Mouse (Mus musculus) midbrain, embryonic 14.5 days (tissue): ENCODE measurements around the gene Cnpy1. TPM values are rescaled to one million over a fixed set of nuclear protein-coding genes. Genes with fewer than 3 reads are reported as not detected.

Source experiments
- ATAC-seq: fragments of 200-750 bp; cut with Nextera tagmentation; 2 replicates; pipeline ENCODE4 v1.8.0; 2017; ENCODE audit warnings: moderate number of reproducible peaks, moderate library complexity; ENCODE audit not compliant: low FRiP score, low TSS enrichment
- DNase-seq: peaks from one replicate; pipeline ENCODE4 v3.0.0-alpha.2; 2015
- H3K27ac ChIP-seq: fragments of 300-500 bp; sonication (generic); replicated peaks from 2 replicates; pipeline ENCODE4 v1.5.1; 2014; ENCODE audit warnings: mild to moderate bottlenecking, low read depth, low read length, moderate library complexity
- H3K27me3 ChIP-seq: fragments of 300-500 bp; sonication (generic); 2 replicates; pipeline ENCODE4 v1.6.1; 2014; ENCODE audit warnings: low read length, control low read depth, mixed read lengths; ENCODE audit not compliant: control insufficient read depth, insufficient read depth
- H3K36me3 ChIP-seq: fragments of 300-500 bp; sonication (generic); 2 replicates; pipeline ENCODE4 v1.6.1; 2014; ENCODE audit warnings: low read length, control low read depth; ENCODE audit not compliant: control insufficient read depth, insufficient read depth
- H3K4me1 ChIP-seq: fragments of 300-500 bp; sonication (generic); 2 replicates; pipeline ENCODE4 v1.6.1; 2014; ENCODE audit warnings: mild to moderate bottlenecking, antibody characterized with exemption, low read length, control low read depth; ENCODE audit not compliant: control insufficient read depth, insufficient read depth
- H3K4me2 ChIP-seq: fragments of 300-500 bp; sonication (generic); 2 replicates; pipeline ENCODE4 v1.6.1; 2014; ENCODE audit warnings: mild to moderate bottlenecking, low read length, moderate library complexity
- H3K4me3 ChIP-seq: fragments of 300-500 bp; sonication (generic); replicated peaks from 2 replicates; pipeline ENCODE4 v1.5.1; 2014; ENCODE audit warnings: low read depth, low read length
- H3K9ac ChIP-seq: fragments of 300-500 bp; sonication (generic); replicated peaks from 2 replicates; pipeline ENCODE4 v1.6.1; 2014; ENCODE audit warnings: mild to moderate bottlenecking, low read length, moderate library complexity
- H3K9me3 ChIP-seq: fragments of 300-500 bp; sonication (generic); 2 replicates; pipeline ENCODE4 v1.6.1; 2016; ENCODE audit warnings: low read length, control low read depth, mixed read lengths; ENCODE audit not compliant: control insufficient read depth
- WGBS: fragments of 180-500 bp; shearing (Covaris S2); extraction: QIAGEN DNeasy Blood & Tissue Kit; methylation state at CpG from one replicate; pipeline ENCODE4 v1.1.7; 2014; 5-methylcytosine and 5-hydroxymethylcytosine counted together
- polyA plus RNA-seq: library from polyadenylated mRNA; unstranded; fragments of >200 nt; fragmentation: Nextera tagmentation; extraction: Ambion mirVana; gene quantifications from 2 replicates; pipeline ENCODE4 v1.2.1, GENCODE M21; 2014

Cnpy1 gene
- 67.4 and 99.4 TPM in 2 replicates for polyA plus RNA-seq

DNA sequence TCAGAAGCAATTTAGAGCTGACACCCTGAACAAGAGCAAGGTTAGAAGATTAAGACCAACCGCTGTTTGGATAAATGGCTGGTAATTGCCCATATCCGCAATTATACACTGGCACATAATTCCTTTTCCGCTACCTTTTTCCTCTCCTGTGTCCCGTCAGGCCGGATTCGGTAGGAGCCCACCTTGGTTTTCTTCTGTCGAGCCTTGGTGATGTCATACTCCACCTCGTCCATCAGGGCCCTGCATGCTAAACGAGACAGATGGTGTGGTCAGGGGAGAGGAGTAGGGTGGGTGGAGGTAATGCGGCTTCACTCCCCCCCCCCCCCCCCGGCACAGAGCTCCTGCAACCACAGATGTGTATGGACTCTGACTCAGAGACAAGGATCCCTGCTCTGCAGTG lies at the start of gene Cnpy1:
Gene Cnpy1 (minus strand): TSS at position 233 of the 400 bp plus-strand sequence.
- DNase-seq (no peak), ATAC-seq (no peak)
- H3K27ac ChIP-seq: no peak within 1 kb of the TSS
- H3K4me2 ChIP-seq: no peak within 1 kb of the TSS
- 42% methylated on average over 11 of the region's 11 CpGs for WGBS
- H3K9me3 ChIP-seq: no peaks in the 10 kb centered on the region
- H3K36me3 ChIP-seq: no peaks in the 10 kb centered on the region
- 0 out of 2 replicates have a peak, but pooled peaks cover 3% of the 10 kb centered on the region for H3K4me1 ChIP-seq
- H3K9ac ChIP-seq: no peak within 1 kb of the TSS
- H3K27me3 ChIP-seq: no peaks in the 10 kb centered on the region
- H3K4me3 ChIP-seq: no peak within 1 kb of the TSS

DNA sequence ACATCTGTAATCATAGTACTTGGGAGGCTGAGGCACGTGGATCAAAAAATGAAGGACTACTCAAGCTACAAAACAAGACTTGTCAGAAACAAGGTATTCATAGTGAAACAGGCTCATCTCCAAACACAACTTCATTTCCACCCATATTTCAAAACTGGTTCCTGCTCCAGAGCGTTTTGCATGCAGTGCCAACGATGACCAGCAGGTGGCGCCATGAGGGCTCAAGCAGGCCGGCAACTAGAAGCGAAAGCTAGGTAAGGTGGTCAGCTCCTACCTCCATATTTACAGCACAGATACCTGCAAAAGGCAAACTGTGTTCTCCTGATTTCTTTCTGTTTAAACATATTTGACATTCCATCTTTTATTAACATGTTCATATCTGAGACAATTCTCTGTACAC lies 48.4 kb upstream of the Cnpy1 start:
- Histone ChIP-seq H3K4me2 (no peak overlapping the region), H3K4me1 (no peaks in the 10 kb centered on the region), H3K36me3 (no peaks in the 10 kb centered on the region), H3K4me3 (no peak overlapping the region), H3K9me3 (no peaks in the 10 kb centered on the region), H3K27ac (no peak overlapping the region), H3K27me3 (no peaks in the 10 kb centered on the region), H3K9ac (no peak overlapping the region)
- ATAC-seq: no peak
- WGBS: 8% methylated on average over 6 of the region's 6 CpGs
- peak; percentile 89 for DNase-seq

DNA sequence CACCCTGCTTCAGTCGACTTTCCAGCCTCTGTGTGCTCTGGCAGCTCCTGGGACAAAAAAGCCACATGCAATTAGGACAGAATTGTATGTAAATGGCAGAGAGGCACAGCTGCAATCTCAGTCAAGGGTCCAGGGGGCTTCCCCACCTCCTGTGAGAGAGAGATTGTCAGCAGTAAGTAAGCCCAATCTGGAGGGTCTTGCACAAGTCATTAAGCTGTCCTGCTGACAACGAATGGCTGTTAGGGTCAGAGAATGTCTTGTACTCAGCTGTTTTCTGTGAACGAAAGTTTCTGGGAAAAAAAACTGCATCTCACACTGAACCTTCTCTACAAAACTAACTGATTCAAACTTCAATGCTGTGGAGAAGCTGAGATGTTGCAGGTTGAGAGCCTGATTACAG lies 46.7 kb upstream of the Cnpy1 start:
- no peaks in the 10 kb centered on the region for H3K27me3 ChIP-seq
- 42% methylated on average over 3 of the region's 3 CpGs for WGBS
- no peak for ATAC-seq
- no peak overlapping the region for H3K4me2 ChIP-seq
- H3K4me1 ChIP-seq: no peaks in the 10 kb centered on the region
- no peak overlapping the region for H3K4me3 ChIP-seq
- no peaks in the 10 kb centered on the region for H3K36me3 ChIP-seq
- DNase-seq: no peak
- no peak overlapping the region for H3K9ac ChIP-seq
- no peaks in the 10 kb centered on the region for H3K9me3 ChIP-seq
- no peak overlapping the region for H3K27ac ChIP-seq

- no peaks in the 10 kb centered on the region for H3K9me3 ChIP-seq
- H3K4me1 ChIP-seq: no peaks in the 10 kb centered on the region
- WGBS: 88% methylated on average over 5 of the region's 5 CpGs
- ATAC-seq: no peak
- H3K4me2 ChIP-seq: no peak overlapping the region
- H3K9ac ChIP-seq: no peak overlapping the region
- no peak for DNase-seq
- H3K4me3 ChIP-seq: no peak overlapping the region
- no peaks in the 10 kb centered on the region for H3K27me3 ChIP-seq
- no peaks in the 10 kb centered on the region for H3K36me3 ChIP-seq
- no peak overlapping the region for H3K27ac ChIP-seq
Observed at GRCm38 (mm10) chr5:28291118-28291850, 45.7 kb upstream of the Cnpy1 start.

DNA sequence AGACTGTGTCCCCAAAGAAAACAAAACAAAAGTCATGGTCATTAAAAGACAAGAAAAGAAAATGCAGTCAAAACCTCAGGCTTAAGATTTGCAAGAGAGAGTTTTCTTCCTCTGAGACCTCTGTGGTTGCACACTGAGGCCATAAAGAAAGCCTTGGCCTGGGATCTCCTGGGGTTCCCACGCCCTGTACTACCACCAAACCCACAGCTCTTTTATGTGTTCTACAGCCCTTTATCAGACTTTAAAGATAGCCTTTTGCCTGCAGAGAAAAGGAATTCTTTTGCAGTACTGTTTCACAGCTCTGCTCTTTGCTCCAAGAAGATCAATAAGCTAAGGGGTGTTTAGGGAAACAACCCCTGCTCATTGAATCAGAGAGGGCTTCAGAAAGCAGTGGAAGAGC lies 45.0 kb upstream of the Cnpy1 start:
- Histone ChIP-seq H3K4me1 (no peaks in the 10 kb centered on the region), H3K4me2 (no peak overlapping the region), H3K36me3 (no peaks in the 10 kb centered on the region), H3K9ac (no peak overlapping the region), H3K27me3 (no peaks in the 10 kb centered on the region), H3K9me3 (no peaks in the 10 kb centered on the region), H3K27ac (no peak overlapping the region), H3K4me3 (no peak overlapping the region)
- no peak for DNase-seq
- WGBS: 59% methylated on average over 1 of the region's 1 CpGs
- no peak for ATAC-seq

- H3K27me3 ChIP-seq: no peaks in the 10 kb centered on the region
- H3K4me3 ChIP-seq: no peak overlapping the region
- H3K9ac ChIP-seq: no peak overlapping the region
- WGBS: 48% methylated on average over 3 of the region's 3 CpGs
- ATAC-seq (no peak), DNase-seq (no peak)
- H3K9me3 ChIP-seq: no peaks in the 10 kb centered on the region
- no peaks in the 10 kb centered on the region for H3K36me3 ChIP-seq
- no peak overlapping the region for H3K27ac ChIP-seq
- no peak overlapping the region for H3K4me2 ChIP-seq
- no peaks in the 10 kb centered on the region for H3K4me1 ChIP-seq
Observed at GRCm38 (mm10) chr5:28289111-28289510, 43.5 kb upstream of the Cnpy1 start.

DNA sequence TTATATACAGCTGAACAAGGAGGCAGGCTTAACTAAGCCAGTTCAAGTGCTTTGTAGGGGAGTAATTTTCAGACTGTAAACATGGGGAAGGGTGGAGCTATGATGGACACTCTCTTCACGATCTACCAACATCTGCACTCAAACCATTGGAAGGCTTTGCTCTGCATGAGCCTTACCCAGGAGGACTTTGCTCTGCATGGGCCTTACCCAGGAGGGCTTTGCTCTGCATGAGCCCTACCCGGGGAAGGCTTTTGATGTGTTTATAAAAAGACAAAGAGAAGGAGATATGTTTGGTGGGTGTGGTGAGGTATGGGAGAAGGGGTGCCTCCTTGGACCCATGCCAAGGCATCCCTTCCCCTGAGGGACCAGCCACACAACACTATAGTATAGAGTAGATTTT lies 31.7 kb upstream of the Cnpy1 start:
- no peak for ATAC-seq
- 70% methylated on average over 2 of the region's 2 CpGs for WGBS
- Histone ChIP-seq H3K4me3 (no peak overlapping the region), H3K27me3 (no peaks in the 10 kb centered on the region), H3K27ac (no peak overlapping the region), H3K36me3 (no peaks in the 10 kb centered on the region), H3K4me1 (0 out of 2 replicates have a peak, but pooled peaks cover 3% of the 10 kb centered on the region), H3K9ac (no peak overlapping the region), H3K9me3 (no peaks in the 10 kb centered on the region), H3K4me2 (no peak overlapping the region)
- DNase-seq: no peak

DNA sequence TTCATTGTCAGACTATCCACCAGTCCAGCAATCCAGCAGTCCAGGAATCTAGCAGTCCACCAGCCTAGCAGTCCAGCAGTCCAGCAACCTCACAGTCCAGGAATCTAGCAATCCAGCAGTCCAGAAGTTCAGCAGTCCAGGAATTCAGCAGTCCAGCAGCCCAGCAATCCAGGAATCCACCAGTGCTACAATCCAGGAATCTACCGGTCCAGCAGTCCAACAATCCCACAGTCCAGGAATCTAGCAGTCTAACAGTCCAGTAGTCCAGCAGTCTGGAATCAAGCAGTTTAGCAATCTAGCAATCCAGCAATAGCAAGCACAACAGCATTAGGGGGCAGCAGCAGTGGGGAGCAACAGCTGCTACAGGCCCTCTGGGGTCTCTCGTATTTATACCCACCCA lies 27.2 kb upstream of the Cnpy1 start:
- ATAC-seq (no peak), DNase-seq (no peak)
- WGBS: 80% methylated on average over 2 of the region's 2 CpGs
- Histone ChIP-seq H3K27ac (no peak overlapping the region), H3K4me3 (no peak overlapping the region), H3K27me3 (no peaks in the 10 kb centered on the region), H3K9me3 (no peaks in the 10 kb centered on the region), H3K9ac (no peak overlapping the region), H3K4me2 (no peak overlapping the region), H3K36me3 (no peaks in the 10 kb centered on the region), H3K4me1 (0 out of 2 replicates have a peak, but pooled peaks cover 3% of the 10 kb centered on the region)

- Histone ChIP-seq H3K4me1 (0 out of 2 replicates have a peak, but pooled peaks cover 3% of the 10 kb centered on the region), H3K36me3 (no peaks in the 10 kb centered on the region), H3K4me3 (no peak overlapping the region), H3K9ac (no peak overlapping the region), H3K9me3 (no peaks in the 10 kb centered on the region), H3K27ac (no peak overlapping the region), H3K4me2 (no peak overlapping the region), H3K27me3 (no peaks in the 10 kb centered on the region)
- whole genome bisulfite sequencing: 67% methylated on average over 6 of the region's 6 CpGs
- ATAC-seq (no peak), DNase-seq (no peak)
Observed at GRCm38 (mm10) chr5:28269469-28269991, 23.9 kb upstream of the Cnpy1 start.
